ENCODE assay signal across 11 mouse cellular contexts in the genomic region with DNA sequence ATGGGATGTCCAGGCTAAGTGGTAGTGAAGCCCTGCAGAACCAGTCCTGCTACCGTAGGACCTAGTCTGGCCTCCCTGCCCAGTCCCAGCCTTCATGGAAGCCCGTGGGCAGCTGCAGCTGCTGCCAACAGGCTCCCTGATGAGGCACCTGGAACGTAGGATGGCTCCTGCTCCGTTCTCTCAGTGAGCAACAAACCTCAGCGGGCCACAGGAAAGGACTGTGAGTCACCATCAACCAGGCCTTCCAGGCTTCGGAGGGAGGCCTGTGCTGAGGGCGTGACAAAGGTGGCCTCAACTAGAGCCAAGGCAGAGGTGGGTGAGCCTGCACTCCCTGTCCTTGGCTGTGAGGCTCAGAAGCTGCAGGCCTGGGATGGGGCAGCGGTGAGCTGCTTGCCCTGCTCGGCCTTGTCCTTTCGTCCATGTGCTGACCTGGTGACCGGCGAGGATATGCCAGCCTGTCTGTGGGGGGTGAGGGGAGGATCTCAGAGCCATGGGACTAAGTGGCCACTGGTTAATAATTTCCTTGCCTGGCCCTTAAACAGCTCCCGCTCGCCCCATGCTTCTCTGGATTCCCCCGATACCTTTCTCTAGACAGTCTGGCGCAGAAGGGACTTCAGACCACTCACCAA. TPM values are rescaled to one million over a fixed set of nuclear protein-coding genes. Genes with fewer than 3 reads are reported as not detected.
A peak's percentile ranks its signal among the peaks of the same experiment; 100 is the strongest.
DNase-seq lines count a peak whose midpoint lies in the region; ATAC-seq and TF ChIP-seq lines count a peak whose summit lies in the region.
"Had no signal": no experiment of that assay in that cellular context is flagged by ENCODE, and none has a peak within 500 bp of the region (broad histone marks: within the 10 kb centered on the region; RNA-seq: fewer than 3 reads in every experiment).

No protein-coding gene starts in this region.

- TF ChIP-seq CTCF in lung, postnatal 0 days (IDR thresholded peaks at IDR 0.05), result no peak
- TF ChIP-seq CTCF in lung, adult 2 months (IDR thresholded peaks at IDR 0.05; ENCODE audit: insufficient read depth, low read length), result no peak

- WGBS in lung, postnatal 0 days, result 61% methylated on average over 16 of the region's 16 CpGs
- 78% methylated on average over 16 of the region's 16 CpGs for WGBS in lung, adult 2 months
- WGBS in stomach, embryonic 14.5 days, result 70% methylated on average over 16 of the region's 16 CpGs

- TF ChIP-seq EP300 in lung, postnatal 0 days (IDR thresholded peaks at IDR 0.05), result no peak

- H3K9ac ChIP-seq in lung, postnatal 0 days (replicated peaks; ENCODE audit: low read depth), result no peak overlapping the region
- 0 out of 2 replicates have a peak overlapping the region, but pooled peaks have one; percentile 4 for H3K9ac ChIP-seq in stomach, embryonic 14.5 days (replicated peaks; ENCODE audit: low read depth, low read length)
- H3K9ac ChIP-seq: heart, embryonic 12.5 days; neural tube, embryonic 15.5 days had no signal

- no peaks in the 10 kb centered on the region for H3K4me1 ChIP-seq in lung, postnatal 0 days (ENCODE audit: insufficient read depth, low read depth, low read length)
- H3K4me1 ChIP-seq in lung, adult 2 months (ENCODE audit: control insufficient read depth, insufficient read depth, low read length), result no peaks in the 10 kb centered on the region; the same call in 1 of the 2 replicates
- H3K4me1 ChIP-seq in stomach, embryonic 14.5 days (ENCODE audit: control insufficient read depth, insufficient read depth, low read length), result peaks cover 10% of the 10 kb centered on the region; the same call in 1 of the 2 replicates

- H3K4me2 ChIP-seq in lung, postnatal 0 days (replicated peaks; ENCODE audit: low read depth, low read length), result no peak overlapping the region
- H3K4me2 ChIP-seq in stomach, embryonic 14.5 days (replicated peaks; ENCODE audit: low read depth, low read length), result peak overlapping the region; percentile 97
- H3K4me2 ChIP-seq: heart, embryonic 12.5 days; neural tube, embryonic 15.5 days had no signal

- no peak for TF ChIP-seq POLR2A in lung, adult 2 months (IDR thresholded peaks at IDR 0.05; ENCODE audit: borderline replicate concordance, extremely low read depth, low read depth, low read length)

- peak; percentile 22; the same call in 1 of the 2 replicates for ATAC-seq in lung, postnatal 0 days
- ATAC-seq in stomach, embryonic 14.5 days (ENCODE audit: insufficient number of reproducible peaks, insufficient read depth, low FRiP score, low read depth), result no peak

- no peak overlapping the region for H3K27ac ChIP-seq in lung, postnatal 0 days (ENCODE audit: low read length)
- peak overlapping the region; percentile 55; the same call in 1 of the 2 replicates for H3K27ac ChIP-seq in stomach, embryonic 14.5 days (ENCODE audit: low read length)
- H3K27ac ChIP-seq: neural tube, embryonic 15.5 days had no signal

- H3K9me3 ChIP-seq in lung, postnatal 0 days (ENCODE audit: low read length), result no peaks in the 10 kb centered on the region
- no peaks in the 10 kb centered on the region for H3K9me3 ChIP-seq in stomach, embryonic 14.5 days (ENCODE audit: control insufficient read depth, low read depth, low read length)
- H3K9me3 ChIP-seq: heart, embryonic 12.5 days; neural tube, embryonic 15.5 days had no signal

- H3K36me3 ChIP-seq in lung, postnatal 0 days (ENCODE audit: insufficient read depth, low read length), result no peaks in the 10 kb centered on the region
- H3K36me3 ChIP-seq in stomach, embryonic 14.5 days (ENCODE audit: control insufficient read depth, insufficient read depth, low read length), result no peaks in the 10 kb centered on the region
- H3K36me3 ChIP-seq: heart, embryonic 12.5 days; neural tube, embryonic 15.5 days had no signal

- no peak overlapping the region; the same call in 1 of the 2 replicates for H3K4me3 ChIP-seq in lung, postnatal 0 days (ENCODE audit: low read depth, low read length)
- no peak overlapping the region for H3K4me3 ChIP-seq in lung, adult 2 months (replicated peaks; ENCODE audit: extremely low read depth, low read depth, low read length)
- peak overlapping the region; percentile 18; the same call in 1 of the 2 replicates for H3K4me3 ChIP-seq in stomach, embryonic 14.5 days (ENCODE audit: low read depth, low read length)
- H3K4me3 ChIP-seq: heart, embryonic 12.5 days; neural tube, embryonic 15.5 days had no signal

- peaks cover 9% of the 10 kb centered on the region for H3K27me3 ChIP-seq in lung, postnatal 0 days (replicated peaks; ENCODE audit: insufficient read depth, low read length)
- peaks cover 18% of the 10 kb centered on the region; the same call in 1 of the 2 replicates for H3K27me3 ChIP-seq in stomach, embryonic 14.5 days (ENCODE audit: control insufficient read depth, insufficient read depth, low read length)

- DNase-seq in lung, postnatal 0 days (ENCODE audit: low spot score), result peak; percentile 43
- DNase-seq in lung, adult 2 months, result no peak
- peak; percentile 54 for DNase-seq in brain, adult 2 months (ENCODE audit: low read depth, low spot score)
- DNase-seq in kidney, adult 18-20 months, result peak; percentile 86
- no peak for DNase-seq in layer of hippocampus, postnatal 14 days (ENCODE audit: low spot score in 2 of 2)
- DNase-seq in frontal cortex, postnatal 14 days (ENCODE audit: low spot score in 2 of 2), result no peak
- DNase-seq: spleen, adult 18-20 months; thymus, postnatal 36 days had no signal

RNA-seq across cellular contexts. Expression of a gene that starts 2.5 kb away (rescaled TPM):
- 4.4 and 6.0 TPM in 2 replicates for polyA plus RNA-seq in lung, postnatal 0 days (2015; fragmentation: Nextera tagmentation; extraction: Ambion mirVana)
- 6.9 and 43.2 TPM in 2 replicates for polyA plus RNA-seq in lung, adult 2 months (2012; rRNA removed)
- 58.2 and 60.5 TPM in 2 replicates for polyA plus RNA-seq in stomach, embryonic 14.5 days (2014; fragmentation: Nextera tagmentation; extraction: Ambion mirVana)
- 1 to 10 TPM in 1 of 2 experiments, under 1 TPM in 1; 0.53 to 1.3 TPM for total RNA-seq in layer of hippocampus, postnatal 14 days (2021)

RNA-seq across cellular contexts. Expression of a gene that starts 15.3 kb away (rescaled TPM):
- 84.6 and 115 TPM in 2 replicates for polyA plus RNA-seq in lung, postnatal 0 days (2015; fragmentation: Nextera tagmentation; extraction: Ambion mirVana)
- 31.3 and 74.6 TPM in 2 replicates for polyA plus RNA-seq in lung, adult 2 months (2012; rRNA removed)
- polyA plus RNA-seq in stomach, embryonic 14.5 days (2014; fragmentation: Nextera tagmentation; extraction: Ambion mirVana), result 10.4 and 14.6 TPM in 2 replicates
- 1 to 10 TPM; 1.3 to 1.6 TPM for total RNA-seq in layer of hippocampus, postnatal 14 days (2021)

RNA-seq across cellular contexts. Expression of a gene that starts 41.6 kb away (rescaled TPM):
- polyA plus RNA-seq in lung, postnatal 0 days (2015; fragmentation: Nextera tagmentation; extraction: Ambion mirVana), result 26.1 and 31.2 TPM in 2 replicates
- polyA plus RNA-seq in lung, adult 2 months (2012; rRNA removed), result 0.26 and 1.5 TPM in 2 replicates
- polyA plus RNA-seq in stomach, embryonic 14.5 days (2014; fragmentation: Nextera tagmentation; extraction: Ambion mirVana), result 1.9 and 3.2 TPM in 2 replicates
- total RNA-seq in layer of hippocampus, postnatal 14 days (2021), result 1 to 10 TPM; 3.6 to 4.9 TPM

RNA-seq across cellular contexts. Expression of a gene that starts 54.9 kb away (rescaled TPM):
- 80.7 and 82.0 TPM in 2 replicates for polyA plus RNA-seq in lung, postnatal 0 days (2015; fragmentation: Nextera tagmentation; extraction: Ambion mirVana)
- 98.6 and 156 TPM in 2 replicates for polyA plus RNA-seq in lung, adult 2 months (2012; rRNA removed)
- 82.1 and 86.8 TPM in 2 replicates for polyA plus RNA-seq in stomach, embryonic 14.5 days (2014; fragmentation: Nextera tagmentation; extraction: Ambion mirVana)
- total RNA-seq in layer of hippocampus, postnatal 14 days (2021), result 10 to 100 TPM; 16.6 to 18.2 TPM

Comparison
In these comparisons a context has a peak if more than half of its experiments do, and no peak if none do; other contexts are left out.
1. DNase-seq: peak in lung, postnatal 0 days (single experiment), brain, adult 2 months (single experiment) and kidney, adult 18-20 months (single experiment); none in lung, adult 2 months (single experiment), layer of hippocampus, postnatal 14 days (0 of 2) and frontal cortex, postnatal 14 days (0 of 2).